Mouse (Mus musculus) right cerebral cortex, postnatal 4 days (tissue): ENCODE results near the gene Smpx.
A peak's percentile ranks its signal among the peaks of the same experiment; 100 is the strongest.

ENCODE experiments used
- DNase-seq: peaks from one replicate; pipeline ENCODE4 v3.0.0-alpha.2; 2022

Smpx gene

GRCm38 (mm10) chrX:157698862-157699261 is at the start of gene Smpx:
TSS of gene Smpx (plus strand) at chrX:157698910.
- DNase-seq, result no peak

- no peak for DNase-seq
Observed at GRCm38 (mm10) chrX:157655047-157655446, 43.7 kb upstream of the Smpx start.

GRCm38 (mm10) chrX:157657356-157657755 is 41.4 kb upstream of the Smpx start:
- DNase-seq, result no peak

GRCm38 (mm10) chrX:157671820-157672219 is 26.9 kb upstream of the Smpx start:
- DNase-seq, result no peak

GRCm38 (mm10) chrX:157674667-157675350 is 23.9 kb upstream of the Smpx start:
- DNase-seq, result no peak

GRCm38 (mm10) chrX:157691186-157691585 is 7.5 kb upstream of the Smpx start:
- DNase-seq, result no peak

- DNase-seq, result no peak
Observed at GRCm38 (mm10) chrX:157697591-157698135, 1.0 kb upstream of the Smpx start.

GRCm38 (mm10) chrX:157707236-157707635 is 8.5 kb downstream of the Smpx start:
- no peak for DNase-seq

GRCm38 (mm10) chrX:157708616-157709280 is 10.0 kb downstream of the Smpx start:
- no peak for DNase-seq

GRCm38 (mm10) chrX:157719907-157720306 is 21.2 kb downstream of the Smpx start:
- DNase-seq, result no peak

- DNase-seq, result peak; percentile 7
Observed at GRCm38 (mm10) chrX:157730622-157731341, 32.1 kb downstream of the Smpx start.

GRCm38 (mm10) chrX:157731658-157732314 is 33.1 kb downstream of the Smpx start:
- peak; percentile 73 for DNase-seq

GRCm38 (mm10) chrX:157732346-157732745 is 33.6 kb downstream of the Smpx start:
- DNase-seq, result no peak

- no peak for DNase-seq
Observed at GRCm38 (mm10) chrX:157733836-157734235, 35.1 kb downstream of the Smpx start.

GRCm38 (mm10) chrX:157734341-157734740 is 35.6 kb downstream of the Smpx start:
- no peak for DNase-seq

GRCm38 (mm10) chrX:157747815-157748544 is 49.3 kb downstream of the Smpx start:
- no peak for DNase-seq

GRCm38 (mm10) chrX:157754559-157754958 is 55.8 kb downstream of the Smpx start:
- DNase-seq, result no peak

GRCm38 (mm10) chrX:157762542-157762941 is 63.8 kb downstream of the Smpx start:
- DNase-seq, result no peak

- no peak for DNase-seq
Observed at GRCm38 (mm10) chrX:157801669-157802068, 103.0 kb downstream of the Smpx start.
